27 mouse cellular contexts compared by ENCODE assay signal in the genomic region with DNA sequence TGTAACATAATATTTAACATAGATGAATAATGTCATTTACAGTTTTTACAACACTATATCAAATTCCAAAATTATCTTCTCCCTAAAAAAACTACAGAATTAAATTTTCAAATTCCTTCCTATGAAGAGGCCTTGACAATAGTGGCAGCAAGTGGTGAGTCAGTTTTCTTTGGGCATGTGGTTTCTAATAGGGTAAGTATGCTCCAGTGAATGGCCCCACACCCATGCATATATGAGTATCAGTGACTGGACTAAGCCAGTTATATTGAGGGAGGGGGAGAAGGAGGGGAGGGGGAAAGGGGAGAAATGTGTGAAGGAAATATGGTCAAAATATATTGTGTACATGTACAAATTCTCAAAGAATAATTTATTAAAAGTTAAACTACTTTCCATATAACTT. TPM values are rescaled to one million over a fixed set of nuclear protein-coding genes. Genes with fewer than 3 reads are reported as not detected.
DNase-seq lines count a peak whose midpoint lies in the region; ATAC-seq and TF ChIP-seq lines count a peak whose summit lies in the region.
"Had no signal": no experiment of that assay in that cellular context is flagged by ENCODE, and none has a peak within 500 bp of the region (broad histone marks: within the 10 kb centered on the region; RNA-seq: fewer than 3 reads in every experiment).

No protein-coding gene starts in this region.

- no peak overlapping the region for H3K27ac ChIP-seq in midbrain, embryonic 13.5 days
- H3K27ac ChIP-seq: embryonic facial prominence, embryonic 13.5 days; embryonic facial prominence, embryonic 15.5 days; forebrain, embryonic 10.5 days; forebrain, embryonic 12.5 days; forebrain, embryonic 15.5 days had no signal

- no peak overlapping the region for H3K4me3 ChIP-seq in myocyte
- no peak overlapping the region for H3K4me3 ChIP-seq in lung, adult 2 months (replicated peaks; ENCODE audit: extremely low read depth, low read depth, low read length)
- no peak overlapping the region for H3K4me3 ChIP-seq in midbrain, embryonic 13.5 days (replicated peaks)
- H3K4me3 ChIP-seq: embryonic facial prominence, embryonic 13.5 days; embryonic facial prominence, embryonic 15.5 days; erythroblast, embryonic 14.5 days; forebrain, embryonic 10.5 days; forebrain, embryonic 12.5 days; forebrain, embryonic 15.5 days had no signal

- peaks cover 65% of the 10 kb centered on the region for H3K79me2 ChIP-seq in myocyte (ENCODE audit: control insufficient read depth, insufficient read depth)

- H3ac ChIP-seq in myocyte (ENCODE audit: control insufficient read depth, insufficient read length): no peak overlapping the region

- no peaks in the 10 kb centered on the region; the same call in 1 of the 2 replicates for H3K4me1 ChIP-seq in lung, adult 2 months (ENCODE audit: control insufficient read depth, insufficient read depth, low read length)
- H3K4me1 ChIP-seq in midbrain, embryonic 13.5 days (replicated peaks): no peaks in the 10 kb centered on the region
- H3K4me1 ChIP-seq: embryonic facial prominence, embryonic 13.5 days; embryonic facial prominence, embryonic 15.5 days; forebrain, embryonic 10.5 days; forebrain, embryonic 12.5 days; forebrain, embryonic 15.5 days had no signal

- no peak overlapping the region for H3K4me2 ChIP-seq in myocyte (ENCODE audit: low read depth)
- H3K4me2 ChIP-seq in midbrain, embryonic 13.5 days (replicated peaks): no peak overlapping the region
- H3K4me2 ChIP-seq: embryonic facial prominence, embryonic 13.5 days; embryonic facial prominence, embryonic 15.5 days; forebrain, embryonic 12.5 days; forebrain, embryonic 15.5 days had no signal

- H3K9me3 ChIP-seq in midbrain, embryonic 13.5 days: no peaks in the 10 kb centered on the region
- H3K9me3 ChIP-seq: embryonic facial prominence, embryonic 13.5 days; embryonic facial prominence, embryonic 15.5 days; forebrain, embryonic 10.5 days; forebrain, embryonic 12.5 days; forebrain, embryonic 15.5 days; G1E had no signal

- TF ChIP-seq POLR2A in myocyte (IDR thresholded peaks at IDR 0.05; ENCODE audit: insufficient read length, low read depth): no peak
- TF ChIP-seq POLR2A in lung, adult 2 months (IDR thresholded peaks at IDR 0.05; ENCODE audit: borderline replicate concordance, extremely low read depth, low read depth, low read length): no peak

- ATAC-seq in midbrain, embryonic 13.5 days: no peak
- ATAC-seq: activated CD4-positive, CD25-positive, alpha-beta regulatory T cell, adult 4 months; CD4-positive, CD25-positive, alpha-beta regulatory T cell, adult 4 months; forebrain, embryonic 15.5 days; forebrain, postnatal 0 days; Patski had no signal

- H3K36me3 ChIP-seq in myocyte (ENCODE audit: control insufficient read depth, insufficient read depth): peaks cover 12% of the 10 kb centered on the region
- H3K36me3 ChIP-seq in midbrain, embryonic 13.5 days: peaks cover 6% of the 10 kb centered on the region; the same call in 1 of the 2 replicates
- H3K36me3 ChIP-seq: G1E had no signal

- no peaks in the 10 kb centered on the region for H3K27me3 ChIP-seq in myocyte (ENCODE audit: control insufficient read depth, insufficient read depth, insufficient read length)
- H3K27me3 ChIP-seq in midbrain, embryonic 13.5 days: no peaks in the 10 kb centered on the region
- H3K27me3 ChIP-seq: CH12.LX; embryonic facial prominence, embryonic 13.5 days; embryonic facial prominence, embryonic 15.5 days; forebrain, embryonic 12.5 days; forebrain, embryonic 15.5 days; Patski had no signal

- H3K9ac ChIP-seq in midbrain, embryonic 13.5 days (replicated peaks): no peak overlapping the region
- H3K9ac ChIP-seq: embryonic facial prominence, embryonic 13.5 days; embryonic facial prominence, embryonic 15.5 days; forebrain, embryonic 12.5 days; forebrain, embryonic 15.5 days; forebrain, postnatal 0 days had no signal

- TF ChIP-seq CTCF in lung, adult 2 months (IDR thresholded peaks at IDR 0.05; ENCODE audit: insufficient read depth, low read length): no peak

- peak; percentile 33 for DNase-seq in 416B (ENCODE audit: low read depth)
- peak; percentile 62 for DNase-seq in Muller cell, postnatal 12 days (ENCODE audit: inconsistent ontology term)
- DNase-seq in lung, adult 2 months: no peak
- DNase-seq in right cerebral cortex, postnatal 36 days (ENCODE audit: low spot score in 2 of 2): no peak
- DNase-seq: adrenal gland, adult 8-10 months; adrenal gland, postnatal 14 days; adrenal gland, postnatal 36 days; cerebellum, adult 11-12 months; cerebellum, adult 2 months; cerebellum, adult 9-10 months; cerebellum, postnatal 10 days; cerebellum, postnatal 25 days; embryo, embryonic 11 days; forebrain, postnatal 0 days had no signal

TF ChIP-seq in myocyte, 11 proteins besides CTCF, POLR2A, EP300 and RAD21:
- TF ChIP-seq USF1 (IDR thresholded peaks at IDR 0.05; ENCODE audit: low read depth): peak; percentile 7
- TF ChIP-seq SRF (IDR thresholded peaks at IDR 0.05; ENCODE audit: control insufficient read depth, insufficient read length, low read depth): no peak
- TF ChIP-seq MYOG (IDR thresholded peaks at IDR 0.05; ENCODE audit: control insufficient read depth in 1 of 3, insufficient read depth in 1 of 3, insufficient read length in 2 of 3, low read depth in 2 of 3): no peak

RNA-seq across cellular contexts. Expression of gene Magi3, which starts 37.5 kb away (rescaled TPM):
- 5.5 TPM for polyA plus RNA-seq in myocyte (2012; fragmentation: generic; extraction: Trizol)
- polyA plus RNA-seq in lung, adult 2 months (2012; rRNA removed): 20.2 and 22.6 TPM in 2 replicates
- 5.1 and 5.9 TPM in 2 replicates for polyA plus RNA-seq in midbrain, embryonic 13.5 days (2015; fragmentation: Nextera tagmentation; extraction: Ambion mirVana)
- polyA plus RNA-seq: G1E had no signal

Comparison
In these comparisons a context has a peak if more than half of its experiments do, and no peak if none do; other contexts are left out.
1. DNase-seq: peak in 416B (single experiment) and Muller cell, postnatal 12 days (single experiment); none in lung, adult 2 months (single experiment) and right cerebral cortex, postnatal 36 days (0 of 2).